Mouse (Mus musculus): ENCODE measurements at regions not wholly inside any gene's neighbourhood (a gene's known extent, or its start where the extent isn't known, plus 50 kb on each side); places are given as distances from the start of the nearest gene placed in this dataset.

DNA sequence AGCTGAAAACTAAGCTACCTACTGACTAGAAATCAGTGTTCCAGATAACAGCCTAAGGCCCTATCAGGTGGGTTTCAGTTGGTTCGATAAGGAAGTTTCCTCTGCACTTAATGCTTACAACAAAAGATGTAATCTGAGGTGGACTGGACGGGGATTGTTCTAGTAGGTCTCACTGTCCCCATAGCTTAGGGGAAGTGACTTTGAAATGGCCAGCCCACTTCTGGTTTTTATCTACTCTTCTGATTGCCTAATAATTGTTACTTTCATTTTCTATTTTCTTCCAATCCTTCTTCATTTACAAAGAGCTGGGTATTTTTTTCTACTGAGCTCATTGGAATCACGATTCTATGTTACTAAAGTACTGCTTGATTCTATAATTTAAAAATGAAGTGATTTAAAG, 59.3 kb upstream of the Lpar1 start:
- Histone ChIP-seq H3K79me3 (ENCODE audit: low read depth) (no peaks in the 10 kb centered on the region), H3K27me3 (ENCODE audit: control insufficient read depth, insufficient read depth, insufficient read length) (no peaks in the 10 kb centered on the region), H3K79me2 (ENCODE audit: control insufficient read depth, insufficient read depth) (no peaks in the 10 kb centered on the region), H3ac (ENCODE audit: control insufficient read depth, insufficient read length, low read depth) (no peak overlapping the region), H3K36me3 (ENCODE audit: control insufficient read depth, insufficient read depth) (no peaks in the 10 kb centered on the region), H3K4me3 (ENCODE audit: insufficient read depth, poor library complexity, severe bottlenecking) (no peak overlapping the region)
- TF ChIP-seq CTCF (IDR thresholded peaks at IDR 0.05; ENCODE audit: control insufficient read depth, insufficient read depth, insufficient read length) (no peak), MAX (IDR thresholded peaks at IDR 0.05) (no peak), MYOD1 (IDR thresholded peaks at IDR 0.05; ENCODE audit: control insufficient read depth, insufficient read length, low read depth) (no peak), CEBPB (IDR thresholded peaks at IDR 0.05; ENCODE audit: low read depth) (no peak), MYOG (IDR thresholded peaks at IDR 0.05; ENCODE audit: control insufficient read depth, extremely low read depth, insufficient read length) (no peak), FOSL1 (IDR thresholded peaks at IDR 0.05; ENCODE audit: insufficient read depth, low read length, poor library complexity, severe bottlenecking) (no peak), USF1 (IDR thresholded peaks at IDR 0.05; ENCODE audit: low read depth) (no peak)

DNA sequence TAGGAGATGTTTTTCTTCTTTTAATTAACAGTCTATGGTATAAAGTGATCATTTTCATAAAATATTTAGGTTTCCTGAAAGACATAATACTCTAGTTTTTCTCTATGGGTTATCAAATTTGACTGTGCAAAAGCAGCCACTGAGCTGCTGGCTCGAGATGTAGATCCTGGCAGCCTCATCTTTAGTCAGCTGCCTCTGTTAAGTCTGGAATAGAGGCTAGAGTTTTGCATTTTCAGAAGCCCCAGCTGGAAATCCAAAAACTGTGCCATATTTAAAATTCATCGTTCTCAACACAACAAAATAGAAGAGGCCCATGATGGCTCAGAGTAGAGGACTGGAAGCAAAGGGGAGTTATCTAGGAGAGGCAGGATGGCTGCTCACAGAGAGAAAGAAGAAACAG, 53.8 kb upstream of the Lpar1 start:
- H3ac ChIP-seq (ENCODE audit: control insufficient read depth, insufficient read length, low read depth) = no peak overlapping the region
- TF ChIP-seq USF1 (IDR thresholded peaks at IDR 0.05; ENCODE audit: low read depth) (no peak), MYOG (IDR thresholded peaks at IDR 0.05; ENCODE audit: control insufficient read depth, extremely low read depth, insufficient read length) (no peak), MYOD1 (IDR thresholded peaks at IDR 0.05; ENCODE audit: control insufficient read depth, insufficient read length, low read depth) (no peak), FOSL1 (IDR thresholded peaks at IDR 0.05; ENCODE audit: insufficient read depth, low read length, poor library complexity, severe bottlenecking) (no peak), CTCF (IDR thresholded peaks at IDR 0.05; ENCODE audit: control insufficient read depth, insufficient read depth, insufficient read length) (no peak), MAX (IDR thresholded peaks at IDR 0.05) (no peak), CEBPB (IDR thresholded peaks at IDR 0.05; ENCODE audit: low read depth) (no peak)
- H3K79me3 ChIP-seq (ENCODE audit: low read depth) = no peaks in the 10 kb centered on the region
- no peaks in the 10 kb centered on the region for H3K27me3 ChIP-seq (ENCODE audit: control insufficient read depth, insufficient read depth, insufficient read length)
- no peak overlapping the region for H3K4me3 ChIP-seq (ENCODE audit: insufficient read depth, poor library complexity, severe bottlenecking)
- no peaks in the 10 kb centered on the region for H3K79me2 ChIP-seq (ENCODE audit: control insufficient read depth, insufficient read depth)
- H3K36me3 ChIP-seq (ENCODE audit: control insufficient read depth, insufficient read depth) = no peaks in the 10 kb centered on the region

DNA sequence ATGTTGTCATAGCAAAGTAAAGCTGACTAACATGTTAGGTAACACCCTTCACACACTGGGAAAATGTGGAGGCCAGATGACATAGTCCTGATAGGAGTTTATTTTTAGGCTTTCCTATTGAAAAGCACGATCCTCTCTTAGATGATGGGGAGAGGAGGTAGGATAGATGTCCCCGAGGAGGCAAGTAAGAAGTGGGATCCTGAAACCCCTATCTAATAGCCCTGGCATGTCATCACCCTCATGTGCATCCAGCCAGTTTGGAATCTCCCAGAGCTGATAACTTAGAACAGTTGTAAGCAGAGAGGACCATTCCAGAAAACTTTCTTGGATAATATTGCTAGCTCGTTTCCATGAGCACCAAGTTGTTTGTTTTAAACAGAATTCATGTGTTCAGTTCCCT, 52.2 kb upstream of the Lpar1 start:
- Histone ChIP-seq H3K27me3 (ENCODE audit: control insufficient read depth, insufficient read depth, insufficient read length) (no peaks in the 10 kb centered on the region), H3ac (ENCODE audit: control insufficient read depth, insufficient read length, low read depth) (no peak overlapping the region), H3K4me3 (ENCODE audit: insufficient read depth, poor library complexity, severe bottlenecking) (no peak overlapping the region), H3K36me3 (ENCODE audit: control insufficient read depth, insufficient read depth) (no peaks in the 10 kb centered on the region), H3K79me3 (ENCODE audit: low read depth) (no peaks in the 10 kb centered on the region), H3K79me2 (ENCODE audit: control insufficient read depth, insufficient read depth) (no peaks in the 10 kb centered on the region)
- TF ChIP-seq MYOG (IDR thresholded peaks at IDR 0.05; ENCODE audit: control insufficient read depth, extremely low read depth, insufficient read length) = no peak
- TF ChIP-seq CTCF (IDR thresholded peaks at IDR 0.05; ENCODE audit: control insufficient read depth, insufficient read depth, insufficient read length) = no peak
- TF ChIP-seq USF1 (IDR thresholded peaks at IDR 0.05; ENCODE audit: low read depth) = no peak
